Mouse (Mus musculus) forebrain, embryonic 16.5 days (tissue): ENCODE measurements around the gene Adam17. TPM values are rescaled to one million over a fixed set of nuclear protein-coding genes. Genes with fewer than 3 reads are reported as not detected.

Experiments used
- ATAC-seq: fragments of 200-750 bp; cut with Nextera tagmentation; 2 replicates; pipeline ENCODE4 v1.8.0; 2017; ENCODE audit warnings: mild to moderate bottlenecking, moderate library complexity
- H3K27ac ChIP-seq: fragments of 300-500 bp; sonication (generic); 2 replicates; pipeline ENCODE4 v1.5.1; 2014; ENCODE audit warnings: low read length, control low read depth
- H3K27me3 ChIP-seq: fragments of 300-500 bp; sonication (generic); replicated peaks from 2 replicates; pipeline ENCODE4 v1.6.1; 2014; ENCODE audit warnings: low read length; ENCODE audit not compliant: control insufficient read depth, insufficient read depth
- H3K36me3 ChIP-seq: fragments of 300-500 bp; sonication (generic); 2 replicates; pipeline ENCODE4 v1.6.1; 2014; ENCODE audit not compliant: control insufficient read depth, insufficient read depth
- H3K4me1 ChIP-seq: fragments of 300-500 bp; sonication (generic); replicated peaks from 2 replicates; pipeline ENCODE4 v1.6.1; 2014; ENCODE audit warnings: low read length; ENCODE audit not compliant: control insufficient read depth, insufficient read depth
- H3K4me2 ChIP-seq: fragments of 300-500 bp; sonication (generic); 2 replicates; pipeline ENCODE4 v1.6.1; 2014; ENCODE audit warnings: mild to moderate bottlenecking, low read length, control low read depth
- H3K4me3 ChIP-seq: fragments of 300-500 bp; sonication (generic); replicated peaks from 2 replicates; pipeline ENCODE4 v1.5.1; 2014; ENCODE audit warnings: mild to moderate bottlenecking, low read length, control low read depth
- H3K9ac ChIP-seq: fragments of 300-500 bp; sonication (generic); replicated peaks from 2 replicates; pipeline ENCODE4 v1.6.1; 2014; ENCODE audit warnings: low read depth, low read length, control low read depth
- H3K9me3 ChIP-seq: fragments of 300-500 bp; sonication (generic); 2 replicates; pipeline ENCODE4 v1.6.1; 2016; ENCODE audit warnings: low read length; ENCODE audit not compliant: control insufficient read depth
- WGBS: fragments of 180-500 bp; shearing (Covaris S2); extraction: QIAGEN DNeasy Blood & Tissue Kit; methylation state at CpG from one replicate; pipeline ENCODE4 v1.1.7; 2014; 5-methylcytosine and 5-hydroxymethylcytosine counted together
- polyA plus RNA-seq: library from polyadenylated mRNA; unstranded; fragments of >200 nt; fragmentation: Nextera tagmentation; extraction: Ambion mirVana; gene quantifications from 2 replicates; pipeline ENCODE4 v1.2.1, GENCODE M21; 2015

Adam17 gene
- polyA plus RNA-seq, 1 experiment from 2014 or later, result 18.0 TPM

DNA sequence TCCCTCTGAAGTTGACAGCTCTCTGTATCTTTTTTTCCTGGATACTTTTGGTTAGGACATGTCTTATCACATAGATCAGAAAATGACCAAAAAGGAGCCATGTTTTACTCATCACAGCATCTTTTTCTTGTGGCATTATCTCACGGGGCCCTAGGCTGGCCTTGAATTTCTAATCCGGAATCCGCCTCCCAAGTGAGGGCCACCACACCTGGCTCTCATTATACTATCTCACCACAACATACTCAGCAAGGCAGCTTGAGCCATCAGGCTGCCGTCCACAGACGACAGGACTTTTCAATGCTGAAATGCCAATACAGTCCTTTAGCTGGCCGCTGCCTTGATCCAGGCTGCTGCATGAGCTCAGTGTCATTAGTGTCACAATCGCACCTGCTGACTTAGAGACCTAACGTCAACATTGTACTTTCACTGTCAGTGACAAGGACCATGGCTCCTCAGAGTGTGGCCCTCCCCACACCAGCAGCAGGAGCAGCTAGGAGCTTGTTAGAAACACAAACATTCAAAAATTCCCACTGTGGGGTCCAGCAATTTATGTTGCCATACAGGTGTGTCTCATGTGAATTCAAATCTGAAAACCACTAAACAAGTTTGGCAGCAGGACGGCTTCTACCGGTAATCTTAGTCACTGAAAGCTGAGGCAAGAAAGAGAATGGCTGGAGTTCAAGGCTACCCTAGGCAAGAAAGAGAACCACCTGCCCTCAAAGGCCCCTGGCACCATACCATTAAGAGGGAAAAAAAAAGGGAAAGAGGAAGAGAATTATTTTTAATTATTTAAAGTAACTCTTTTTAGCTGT lies 8.6 kb downstream of the Adam17 start:
- H3K4me3 ChIP-seq, result no peak overlapping the region
- 88% methylated on average over 10 of the region's 10 CpGs for WGBS

DNA sequence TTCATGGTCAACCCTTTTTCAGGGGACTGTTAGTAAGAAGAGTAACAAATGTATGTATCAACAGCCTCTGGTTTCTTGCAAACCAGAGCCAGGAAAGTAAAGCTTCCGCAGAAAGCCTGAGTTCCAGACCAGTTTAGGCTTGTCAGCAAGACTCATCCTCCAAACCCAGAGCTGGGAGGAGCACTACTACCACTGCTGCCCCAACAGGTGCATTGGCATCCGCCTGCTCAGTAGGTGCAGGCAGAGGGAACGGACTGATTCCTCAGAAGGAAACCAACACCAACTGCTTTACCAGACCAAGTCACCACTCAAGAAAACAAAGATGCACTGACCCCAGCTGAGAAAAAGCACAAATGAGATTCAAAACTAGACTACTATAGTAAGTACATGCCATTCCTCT lies 10.2 kb downstream of the Adam17 start:
- H3K4me2 ChIP-seq, result no peak overlapping the region
- no peaks in the 10 kb centered on the region for H3K36me3 ChIP-seq
- H3K9ac ChIP-seq, result no peak overlapping the region
- H3K4me1 ChIP-seq, result no peaks in the 10 kb centered on the region
- WGBS, result 95% methylated on average over 3 of the region's 3 CpGs
- no peaks in the 10 kb centered on the region for H3K27me3 ChIP-seq
- H3K9me3 ChIP-seq, result no peaks in the 10 kb centered on the region
- no peak for ATAC-seq
- no peak overlapping the region for H3K27ac ChIP-seq
- H3K4me3 ChIP-seq, result no peak overlapping the region

More for the DNA sequence above, 8.6 kb downstream of the Adam17 start:
- Histone ChIP-seq H3K9ac (no peak overlapping the region), H3K9me3 (no peaks in the 10 kb centered on the region), H3K4me1 (no peaks in the 10 kb centered on the region), H3K27ac (no peak overlapping the region), H3K4me2 (no peak overlapping the region), H3K27me3 (no peaks in the 10 kb centered on the region), H3K36me3 (no peaks in the 10 kb centered on the region)
- ATAC-seq, result no peak

DNA sequence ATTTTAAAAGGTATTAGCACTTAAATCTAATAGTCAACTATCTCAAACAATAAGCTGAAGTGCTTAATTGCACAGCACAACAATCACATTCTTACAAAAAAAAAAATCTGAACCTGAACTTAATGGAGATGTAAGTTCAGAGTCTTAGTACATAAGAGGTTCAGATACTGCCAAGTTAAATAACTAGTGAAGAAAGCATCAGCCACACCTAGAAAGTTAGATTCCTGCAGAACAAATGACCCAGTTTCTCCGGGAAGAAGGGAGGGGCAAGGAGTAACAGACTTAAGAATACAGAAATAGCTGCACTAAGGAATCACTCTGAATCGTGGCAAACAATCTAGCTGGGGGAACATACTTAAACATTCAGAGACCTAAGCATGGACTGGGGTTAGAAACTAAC lies 10.7 kb downstream of the Adam17 start:
- Histone ChIP-seq H3K9me3 (no peaks in the 10 kb centered on the region), H3K27me3 (no peaks in the 10 kb centered on the region), H3K36me3 (no peaks in the 10 kb centered on the region), H3K9ac (no peak overlapping the region), H3K4me1 (no peaks in the 10 kb centered on the region), H3K4me3 (no peak overlapping the region), H3K27ac (no peak overlapping the region), H3K4me2 (no peak overlapping the region)
- no peak for ATAC-seq
- 85% methylated on average over 2 of the region's 2 CpGs for WGBS

DNA sequence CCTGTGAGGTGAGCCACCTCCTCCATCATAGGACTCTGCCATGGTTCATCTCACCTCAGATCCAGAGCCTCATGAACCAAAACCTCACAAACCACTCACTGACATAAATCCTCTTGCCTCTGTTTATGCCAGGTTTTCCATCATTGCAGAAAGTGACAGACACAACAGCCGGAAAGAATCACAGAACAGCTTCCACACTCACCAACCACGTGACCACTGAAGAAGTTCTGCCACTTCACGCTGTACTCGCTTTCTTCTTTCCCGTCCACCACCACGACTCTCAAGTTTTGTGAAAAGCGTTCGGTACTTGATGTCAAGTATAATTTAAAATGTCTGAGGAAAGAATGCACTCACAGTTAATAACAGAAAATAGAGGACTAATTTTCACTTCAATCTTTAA lies 19.8 kb downstream of the Adam17 start:
- Histone ChIP-seq H3K27me3 (no peaks in the 10 kb centered on the region), H3K4me3 (no peak overlapping the region), H3K36me3 (peaks cover 8% of the 10 kb centered on the region), H3K27ac (no peak overlapping the region), H3K9ac (no peak overlapping the region), H3K9me3 (peaks cover 3% of the 10 kb centered on the region; the same call in 1 of the 2 replicates), H3K4me2 (no peak overlapping the region), H3K4me1 (no peaks in the 10 kb centered on the region)
- ATAC-seq, result no peak
- WGBS, result 90% methylated on average over 8 of the region's 8 CpGs

DNA sequence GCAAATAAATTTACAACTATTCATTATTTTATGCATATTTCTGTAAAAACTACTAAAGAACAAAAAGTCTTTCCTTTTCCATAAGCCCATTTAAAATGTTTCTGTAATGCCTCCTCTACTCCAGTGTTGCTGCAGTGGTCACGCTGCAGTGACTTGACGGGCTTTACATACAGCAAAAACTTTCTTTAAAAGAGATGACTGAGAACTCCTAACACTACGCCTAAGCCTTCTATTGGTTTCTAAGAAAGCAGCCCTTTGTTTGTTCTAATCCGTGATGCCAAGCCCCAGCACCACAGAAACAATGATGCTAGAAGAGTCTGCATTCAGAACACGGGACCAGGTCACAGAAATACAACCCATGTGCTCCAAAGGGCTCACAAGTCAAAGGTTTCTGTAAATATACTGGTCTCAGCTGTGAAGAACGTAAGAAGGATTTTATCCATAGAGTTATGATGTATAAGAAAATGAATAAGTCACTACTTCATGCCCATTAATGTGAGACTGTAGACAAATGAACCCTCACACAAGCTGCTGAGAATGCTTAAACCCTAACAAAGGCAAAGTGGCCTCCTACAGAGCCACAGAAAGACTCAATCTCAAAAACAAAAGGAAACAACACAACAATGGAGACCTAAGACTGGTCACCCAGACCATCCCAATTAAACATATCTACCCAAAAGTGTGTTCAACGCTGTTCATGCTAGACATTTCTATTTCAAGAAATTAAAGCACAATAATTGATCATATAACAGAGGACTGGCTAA lies 23.1 kb downstream of the Adam17 start:
- peaks cover 10% of the 10 kb centered on the region for H3K36me3 ChIP-seq
- no peaks in the 10 kb centered on the region for H3K4me1 ChIP-seq
- H3K9me3 ChIP-seq, result peaks cover 3% of the 10 kb centered on the region; the same call in 1 of the 2 replicates
- no peak overlapping the region for H3K9ac ChIP-seq
- WGBS, result 8% methylated on average over 7 of the region's 7 CpGs
- H3K4me2 ChIP-seq, result no peak overlapping the region
- no peak for ATAC-seq
- H3K27me3 ChIP-seq, result no peaks in the 10 kb centered on the region
- H3K27ac ChIP-seq, result no peak overlapping the region
- H3K4me3 ChIP-seq, result no peak overlapping the region

DNA sequence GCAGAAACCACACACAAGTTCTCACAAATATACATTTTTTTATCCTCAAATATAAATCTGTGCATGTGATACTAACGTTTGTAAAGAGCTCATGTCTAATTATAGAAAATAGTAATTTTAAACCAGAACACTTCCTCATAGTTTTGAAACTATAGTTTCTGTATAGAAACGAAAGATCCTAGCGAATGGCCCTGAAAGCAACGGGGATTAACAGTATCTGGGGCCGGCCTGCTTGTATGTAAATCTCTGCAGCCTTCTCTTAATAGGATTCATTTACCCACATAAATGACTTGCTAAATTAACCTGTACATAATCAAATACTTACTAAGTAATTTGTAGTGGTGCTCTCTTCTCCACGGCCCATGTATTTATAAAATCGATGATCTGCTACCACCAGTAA lies 26.5 kb downstream of the Adam17 start:
- 78% methylated on average over 7 of the region's 7 CpGs for WGBS
- Histone ChIP-seq H3K4me3 (no peak overlapping the region), H3K27ac (no peak overlapping the region), H3K27me3 (no peaks in the 10 kb centered on the region), H3K9me3 (peaks cover 3% of the 10 kb centered on the region; the same call in 1 of the 2 replicates), H3K36me3 (peaks cover 6% of the 10 kb centered on the region), H3K4me2 (no peak overlapping the region), H3K9ac (no peak overlapping the region), H3K4me1 (no peaks in the 10 kb centered on the region)
- ATAC-seq, result no peak

DNA sequence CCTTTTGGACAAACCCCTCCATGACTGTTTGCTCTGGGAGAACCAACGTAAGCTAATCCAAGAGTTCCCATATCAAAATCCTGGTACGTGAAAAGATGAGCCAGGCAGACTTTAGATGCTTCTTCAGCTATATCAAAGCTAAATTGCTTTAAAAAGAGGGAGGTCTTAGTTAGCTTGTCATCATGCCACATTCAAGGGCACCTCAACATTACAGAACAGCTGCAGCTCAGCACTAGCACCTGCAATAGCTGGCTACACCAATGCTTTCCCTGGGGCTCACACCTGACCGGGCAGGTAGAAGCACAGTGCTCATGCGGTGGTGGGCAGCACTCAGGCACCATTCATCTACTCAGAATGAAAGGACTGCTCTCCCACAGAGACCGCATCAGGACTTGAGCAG lies 32.8 kb downstream of the Adam17 start:
- Histone ChIP-seq H3K27me3 (no peaks in the 10 kb centered on the region), H3K36me3 (peaks cover 16% of the 10 kb centered on the region), H3K4me2 (no peak overlapping the region), H3K27ac (no peak overlapping the region), H3K4me1 (no peaks in the 10 kb centered on the region), H3K9me3 (no peaks in the 10 kb centered on the region), H3K9ac (no peak overlapping the region), H3K4me3 (no peak overlapping the region)
- 96% methylated on average over 5 of the region's 5 CpGs for WGBS
- ATAC-seq, result no peak

DNA sequence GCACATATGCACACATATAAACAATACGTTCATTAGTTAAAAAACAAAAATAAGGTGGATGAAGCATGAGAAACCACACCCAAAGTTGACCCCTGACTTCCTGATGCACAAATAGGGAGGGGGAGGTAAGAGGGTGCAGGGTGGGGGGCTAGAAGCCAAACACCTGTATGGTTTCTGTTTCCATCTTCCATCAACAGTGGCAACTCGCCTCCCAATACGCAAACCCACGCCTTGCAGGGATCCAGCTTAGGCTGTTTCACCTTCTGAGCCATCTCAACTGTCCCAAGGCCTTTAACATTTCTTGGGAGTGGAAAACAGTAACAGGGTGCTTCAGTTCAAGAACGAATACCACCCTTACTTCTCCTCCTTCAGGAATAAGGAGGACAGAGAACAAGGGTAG lies 36.3 kb downstream of the Adam17 start:
- H3K36me3 ChIP-seq, result peaks cover 16% of the 10 kb centered on the region
- WGBS, result 97% methylated on average over 5 of the region's 5 CpGs
- H3K9ac ChIP-seq, result no peak overlapping the region
- no peak for ATAC-seq
- no peak overlapping the region for H3K4me2 ChIP-seq
- H3K4me3 ChIP-seq, result no peak overlapping the region
- no peaks in the 10 kb centered on the region for H3K27me3 ChIP-seq
- no peaks in the 10 kb centered on the region for H3K9me3 ChIP-seq
- H3K27ac ChIP-seq, result no peak overlapping the region
- no peaks in the 10 kb centered on the region for H3K4me1 ChIP-seq

DNA sequence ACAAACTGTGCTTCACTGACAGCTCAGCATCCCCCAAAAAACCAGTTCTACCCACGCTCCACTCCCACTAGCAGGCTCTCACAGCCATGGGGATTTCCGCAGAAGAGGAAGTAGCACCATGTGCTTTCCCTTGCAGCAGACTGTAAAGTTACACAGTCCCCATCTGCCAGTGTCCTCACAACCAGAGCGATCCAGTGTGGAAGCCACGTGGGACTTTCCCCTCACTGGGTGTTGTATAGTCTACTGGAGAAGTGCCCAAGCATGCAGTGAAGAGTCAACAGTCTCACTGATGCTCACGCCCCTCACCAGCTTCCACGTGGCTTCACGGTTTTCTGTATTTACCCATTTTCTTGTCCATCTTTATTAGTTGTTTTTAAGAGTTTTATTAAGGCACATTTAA lies 37.6 kb downstream of the Adam17 start:
- Histone ChIP-seq H3K9me3 (no peaks in the 10 kb centered on the region), H3K4me3 (no peak overlapping the region), H3K4me2 (no peak overlapping the region), H3K36me3 (peaks cover 16% of the 10 kb centered on the region), H3K27ac (no peak overlapping the region), H3K27me3 (no peaks in the 10 kb centered on the region), H3K4me1 (no peaks in the 10 kb centered on the region), H3K9ac (no peak overlapping the region)
- no peak for ATAC-seq
- WGBS, result 87% methylated on average over 7 of the region's 7 CpGs
